Mouse (Mus musculus) CH12.LX (cell line): ENCODE results near the gene Emc8. TPM values are rescaled to one million over a fixed set of nuclear protein-coding genes. Genes with fewer than 3 reads are reported as not detected.

ENCODE experiments used
- DNase-seq: peaks from one replicate; pipeline ENCODE4 v3.0.0-alpha.2; 2013; ENCODE audit errors: extremely low read depth
- H3K27ac ChIP-seq: 2 replicates; pipeline ENCODE4 v1.5.1; 2012; ENCODE audit warnings: low read depth, mild to moderate bottlenecking, control low read depth, moderate library complexity; ENCODE audit not compliant: insufficient read depth
- H3K27me3 ChIP-seq: replicated peaks from 2 replicates; pipeline ENCODE3; 2012; ENCODE audit warnings: inconsistent platforms
- H3K36me3 ChIP-seq, 2 experiments: replicated peaks in 1 of 2; 2 replicates each; pipeline versions ENCODE3 to v1.6.1; 2012; ENCODE audit warnings: inconsistent platforms in 1 of 2, low read length in 1 of 2, mild to moderate bottlenecking in 1 of 2, mixed read lengths in 1 of 2, moderate library complexity in 1 of 2; ENCODE audit not compliant: control insufficient read depth in 1 of 2, insufficient read depth in 1 of 2
- H3K4me1 ChIP-seq, 2 experiments: 2 replicates each; pipeline ENCODE4 v1.6.1; 2012; ENCODE audit warnings: inconsistent platforms in 1 of 2, moderate library complexity in 1 of 2; ENCODE audit not compliant: insufficient read depth in 2 of 2, control insufficient read depth in 1 of 2
- H3K4me2 ChIP-seq: 2 replicates; pipeline ENCODE4 v1.6.1; 2012; ENCODE audit warnings: low read depth, mild to moderate bottlenecking, control low read depth; ENCODE audit not compliant: poor library complexity, insufficient read depth, severe bottlenecking
- H3K4me3 ChIP-seq, 3 experiments: fragments of 150-350 bp in 1 of 3; sonication (generic) in 1 of 3; replicated peaks in 1 of 3; 2 replicates each; pipeline versions ENCODE3 to v1.5.1; 2011 to 2012; ENCODE audit warnings: low read depth in 2 of 3, low read length in 2 of 3, mild to moderate bottlenecking in 2 of 3, moderate library complexity in 2 of 3, control low read depth in 1 of 3, improper control_type of control experiment in 1 of 3, inconsistent platforms in 1 of 3, mixed read lengths in 1 of 3; ENCODE audit not compliant: poor library complexity in 1 of 3
- H3K79me2 ChIP-seq: replicated peaks from 2 replicates; pipeline ENCODE4 v1.6.1; 2012; ENCODE audit warnings: mild to moderate bottlenecking, moderate library complexity; ENCODE audit not compliant: control insufficient read depth, poor library complexity, insufficient read depth, severe bottlenecking; ENCODE audit errors: extremely low read depth
- H3K9ac ChIP-seq: 2 replicates; pipeline ENCODE4 v1.6.1; 2012; ENCODE audit warnings: low read depth, mild to moderate bottlenecking, control low read depth, moderate library complexity; ENCODE audit not compliant: insufficient read depth
- H3K9me3 ChIP-seq: replicated peaks from 2 replicates; pipeline ENCODE3; 2012; ENCODE audit warnings: low read length, inconsistent platforms, mixed read lengths
- BHLHE40 ChIP-seq: IDR thresholded peaks from 2 replicates; pipeline ENCODE4 v1.6.1; 2011; ENCODE audit warnings: mild to moderate bottlenecking, low read depth, low read length, improper control_type of control experiment
- CHD1 ChIP-seq: IDR thresholded peaks from 2 replicates; pipeline ENCODE4 v1.6.1; 2012; ENCODE audit warnings: low read depth, low read length, improper control_type of control experiment, inconsistent platforms
- CHD2 ChIP-seq: IDR thresholded peaks from 2 replicates; pipeline ENCODE4 v1.6.1; 2011; ENCODE audit warnings: low read length, improper control_type of control experiment
- EP300 ChIP-seq: IDR thresholded peaks from 2 replicates; pipeline ENCODE4 v1.6.1; 2011; ENCODE audit warnings: low read length, improper control_type of control experiment
- HCFC1 ChIP-seq: IDR thresholded peaks from 2 replicates; pipeline ENCODE4 v1.6.1; 2012; ENCODE audit warnings: low read depth, mild to moderate bottlenecking, inconsistent platforms, low read length, improper control_type of control experiment
- IRF4 ChIP-seq: IDR thresholded peaks from 2 replicates; pipeline ENCODE4 v1.6.1; 2014; ENCODE audit warnings: low read depth, mild to moderate bottlenecking, inconsistent platforms, low read length, improper control_type of control experiment
- MAFK ChIP-seq: IDR thresholded peaks from 2 replicates; pipeline ENCODE4 v1.6.1; 2011; ENCODE audit warnings: low read length, improper control_type of control experiment; ENCODE audit not compliant: insufficient replicate concordance
- MAX ChIP-seq: IDR thresholded peaks from 2 replicates; pipeline ENCODE4 v1.6.1; 2011; ENCODE audit warnings: low read length, improper control_type of control experiment
- MAZ ChIP-seq: IDR thresholded peaks from 2 replicates; pipeline ENCODE4 v1.6.1; 2012; ENCODE audit warnings: low read depth, mild to moderate bottlenecking, inconsistent platforms, low read length, improper control_type of control experiment, moderate library complexity
- MXI1 ChIP-seq: IDR thresholded peaks from 2 replicates; pipeline ENCODE4 v1.6.1; 2011; ENCODE audit warnings: mild to moderate bottlenecking, low read depth, low read length, improper control_type of control experiment
- NELFE ChIP-seq: IDR thresholded peaks from 2 replicates; pipeline ENCODE4 v1.6.1; 2011; ENCODE audit warnings: low read depth, low read length, improper control_type of control experiment
- POLR2A ChIP-seq: IDR thresholded peaks from 2 replicates; pipeline ENCODE4 v1.6.1; 2011; ENCODE audit warnings: low read depth, mild to moderate bottlenecking, improper control_type of control experiment, low read length
- RCOR1 ChIP-seq: conservative IDR thresholded peaks from 2 replicates; pipeline ENCODE4 v1.6.1; 2012; ENCODE audit warnings: low read depth, mild to moderate bottlenecking, inconsistent platforms, low read length, improper control_type of control experiment
- SMC3 ChIP-seq: IDR thresholded peaks from 2 replicates; pipeline ENCODE4 v1.6.1; 2011; ENCODE audit warnings: low read depth, low read length, improper control_type of control experiment
- TCF12 ChIP-seq: IDR thresholded peaks from 2 replicates; pipeline ENCODE4 v1.6.1; 2014; ENCODE audit warnings: low read depth, mild to moderate bottlenecking, inconsistent platforms, low read length, improper control_type of control experiment
- UBTF ChIP-seq: IDR thresholded peaks from 2 replicates; pipeline ENCODE4 v1.6.1; 2012; ENCODE audit warnings: low read depth, mild to moderate bottlenecking, inconsistent platforms, low read length, improper control_type of control experiment, moderate library complexity
- ZKSCAN1 ChIP-seq: IDR thresholded peaks from 2 replicates; pipeline ENCODE4 v1.6.1; 2012; ENCODE audit warnings: low read depth, inconsistent platforms, low read length, improper control_type of control experiment, borderline replicate concordance
- ZNF384 ChIP-seq: IDR thresholded peaks from 2 replicates; pipeline ENCODE4 v1.6.1; 2012; ENCODE audit warnings: low read depth, low read length, improper control_type of control experiment, inconsistent platforms
- dilution Hi-C: fragments of 300-500 bp; cut with MboI; formaldehyde crosslinking; loops from 2 replicates; pipeline ENCODE4 v1.14.3; 2020; ENCODE audit warnings: low sequenced_read_pairs; ENCODE audit not compliant: extremely low pct_unique_long_range_greater_than_20kb, extremely low pct_ligation_motif_present
- in situ Hi-C: fragments of 300-500 bp; cut with MboI; formaldehyde crosslinking; loops from 3 replicates; pipeline ENCODE4 v1.14.3; 2019; ENCODE audit warnings: low sequenced_read_pairs, low pct_ligation_motif_present, low pct_unique_long_range_greater_than_20kb, mixed read lengths
- polyA plus RNA-seq: library from polyadenylated mRNA; unstranded; fragments of >175 nt; gene quantifications from 2 replicates; pipeline ENCODE4 v1.2.1, GENCODE M21; 2012; ENCODE audit warnings: low read depth; ENCODE audit not compliant: insufficient read length
- total RNA-seq, 2 experiments: library from RNA; depleted of rRNA; stranded (reverse); fragments of 300-350 nt in 1 of 2; fragments of >200 nt in 1 of 2; gene quantifications; 2 replicates each; pipeline ENCODE4 v1.2.3; 2012 to 2014

The Emc8 gene
- total and polyA plus RNA-seq, 3 experiments, result 33.4 to 184 (median 113) TPM

- no peak overlapping the region for H3K27ac ChIP-seq
- in situ Hi-C loops (no loop called here), dilution Hi-C loops (no loop called here)
- H3K9ac ChIP-seq, result no peak overlapping the region
- H3K9me3 ChIP-seq, result peaks cover under 1% of the 10 kb centered on the region
- H3K79me2 ChIP-seq, result no peaks in the 10 kb centered on the region
- no peak overlapping the region for H3K4me2 ChIP-seq
- no peak overlapping the region for H3K4me3 ChIP-seq
- peaks cover 0 to 6% of the 10 kb centered on the region in 2 experiments; a peak in 2 of 4 replicates for H3K4me1 ChIP-seq
- peaks cover 35% of the 10 kb centered on the region for H3K27me3 ChIP-seq
- no peaks in the 10 kb centered on the region for H3K36me3 ChIP-seq
- TF ChIP-seq UBTF, result no peak
- no peak for TF ChIP-seq TCF12
- TF ChIP-seq HCFC1, result no peak
- TF ChIP-seq IRF4, result no peak
- TF ChIP-seq CHD2, result no peak
- no peak for TF ChIP-seq MXI1
- TF ChIP-seq MAZ, result no peak
- no peak for TF ChIP-seq BHLHE40
- DNase-seq, result no peak
Observed at GRCm38 (mm10) chr8:120692934-120693333, 24.6 kb upstream of the Emc8 start.

DNA sequence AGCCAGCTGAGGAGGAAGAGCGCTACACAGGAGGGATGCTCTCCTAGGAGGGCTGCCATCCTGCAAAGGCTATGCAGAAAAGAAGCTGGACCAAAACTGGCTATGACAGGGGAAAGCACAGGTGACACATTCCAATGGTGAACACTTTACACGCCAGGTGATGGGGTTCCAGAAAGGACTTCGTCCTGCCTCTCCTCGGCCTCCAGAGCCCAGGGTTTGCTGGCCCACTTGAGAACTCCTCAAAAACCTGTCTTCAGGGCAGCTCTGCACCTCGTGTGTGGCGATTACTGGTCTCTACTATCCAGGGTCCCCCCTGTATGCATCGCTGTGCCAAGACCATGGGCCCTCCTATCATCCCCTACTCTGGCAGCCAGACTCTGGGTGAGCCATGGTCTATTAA lies 20.1 kb upstream of the Emc8 start:
- TF ChIP-seq CHD1 (no peak), POLR2A (no peak), ZNF384 (no peak), NELFE (no peak), ZKSCAN1 (no peak), MAFK (no peak), MAX (no peak), EP300 (no peak), SMC3 (no peak), RCOR1 (no peak)
- H3K79me2 ChIP-seq, result no peaks in the 10 kb centered on the region
- H3K9me3 ChIP-seq, result no peaks in the 10 kb centered on the region
- DNase-seq, result no peak
- no peak overlapping the region for H3K4me2 ChIP-seq
- peaks cover 11 to 33% of the 10 kb centered on the region in 2 experiments for H3K4me1 ChIP-seq
- H3K27me3 ChIP-seq, result peaks cover 29% of the 10 kb centered on the region
- H3K27ac ChIP-seq, result no peak overlapping the region
- dilution Hi-C loops (no loop called here), in situ Hi-C loops (no loop called here)
- H3K4me3 ChIP-seq, result no peak overlapping the region
- H3K9ac ChIP-seq, result no peak overlapping the region
- H3K36me3 ChIP-seq, result no peaks in the 10 kb centered on the region
